Mouse (Mus musculus) limb, embryonic 12.5 days (tissue): ENCODE measurements around the gene Dab2ip. TPM values are rescaled to one million over a fixed set of nuclear protein-coding genes. Genes with fewer than 3 reads are reported as not detected.

Experiments
- ATAC-seq: fragments of 200-750 bp; cut with Nextera tagmentation; 2 replicates; pipeline ENCODE4 v1.8.0; 2017; ENCODE audit warnings: low read depth, moderate TSS enrichment; ENCODE audit not compliant: insufficient number of reproducible peaks, insufficient read depth, low FRiP score, low TSS enrichment
- H3K27ac ChIP-seq: fragments of 300-500 bp; sonication (generic); 2 replicates; pipeline ENCODE4 v1.5.1; 2016; ENCODE audit warnings: mild to moderate bottlenecking, moderate library complexity
- H3K27me3 ChIP-seq: fragments of 300-500 bp; sonication (generic); 2 replicates; pipeline ENCODE4 v1.6.1; 2016; ENCODE audit warnings: mild to moderate bottlenecking, moderate library complexity
- H3K36me3 ChIP-seq: fragments of 300-500 bp; sonication (generic); 2 replicates; pipeline ENCODE4 v1.6.1; 2016; ENCODE audit warnings: mild to moderate bottlenecking, moderate library complexity
- H3K4me1 ChIP-seq: fragments of 300-500 bp; sonication (generic); replicated peaks from 2 replicates; pipeline ENCODE4 v1.6.1; 2016
- H3K4me2 ChIP-seq: fragments of 300-500 bp; sonication (generic); 2 replicates; pipeline ENCODE4 v1.6.1; 2016; ENCODE audit warnings: mild to moderate bottlenecking, moderate library complexity
- H3K4me3 ChIP-seq: fragments of 300-500 bp; sonication (generic); replicated peaks from 2 replicates; pipeline ENCODE4 v1.5.1; 2016; ENCODE audit warnings: mild to moderate bottlenecking
- H3K9ac ChIP-seq: fragments of 300-500 bp; sonication (generic); replicated peaks from 2 replicates; pipeline ENCODE4 v1.6.1; 2016; ENCODE audit warnings: mild to moderate bottlenecking, moderate library complexity
- H3K9me3 ChIP-seq: fragments of 300-500 bp; sonication (generic); 2 replicates; pipeline ENCODE4 v1.6.1; 2016; ENCODE audit warnings: mild to moderate bottlenecking, moderate library complexity
- WGBS: fragments of 180-500 bp; shearing (Covaris S2); methylation state at CpG from one replicate; pipeline ENCODE4 v1.1.7; 2016; 5-methylcytosine and 5-hydroxymethylcytosine counted together
- polyA plus RNA-seq: library from polyadenylated mRNA; unstranded; fragments of >200 nt; fragmentation: Nextera tagmentation; extraction: Ambion mirVana; gene quantifications from 2 replicates; pipeline ENCODE4 v1.2.1, GENCODE M21; 2016

Dab2ip gene
- polyA plus RNA-seq, 1 experiment from 2014 or later: 72.3 TPM

DNA sequence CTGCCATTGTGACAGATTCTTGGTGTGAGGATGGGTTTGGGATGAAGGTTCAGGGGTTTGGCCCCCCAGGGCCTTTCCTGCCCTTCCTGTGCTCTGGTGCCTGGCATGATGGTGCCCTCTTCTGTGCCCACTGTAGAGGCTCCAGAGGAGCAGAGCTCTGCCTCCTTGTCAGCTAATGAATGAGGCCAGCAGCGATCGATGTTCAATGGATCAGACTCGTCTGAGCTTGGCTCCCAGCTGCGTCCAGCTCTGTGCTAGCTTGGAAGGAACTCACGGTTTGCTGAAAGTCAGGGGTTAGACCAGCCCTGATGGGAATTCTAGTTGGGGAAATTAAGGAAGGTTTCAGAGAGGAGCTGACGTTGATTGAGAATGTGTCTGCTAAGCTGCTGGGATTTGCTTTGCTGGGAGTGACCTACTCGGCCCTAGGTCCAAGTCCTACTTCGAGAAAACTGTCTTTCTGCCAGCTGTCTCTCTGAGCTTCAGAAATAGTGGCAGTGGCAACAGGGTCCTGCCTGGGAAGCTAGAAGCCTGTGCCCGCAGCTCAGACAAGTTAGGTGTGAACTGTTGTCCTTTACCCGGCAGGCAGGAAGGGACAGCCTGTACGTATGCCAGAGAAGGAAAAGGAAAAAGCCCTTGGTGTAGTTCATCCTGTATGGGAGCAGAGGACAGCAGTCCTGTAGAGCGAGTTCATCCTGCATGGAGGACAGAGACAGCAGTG is 65.5 kb downstream of the Dab2ip start:
- H3K9ac ChIP-seq: peak overlapping the region; percentile 94
- ATAC-seq: no peak
- 35% methylated on average over 12 of the region's 12 CpGs for WGBS
- peaks cover 22% of the 10 kb centered on the region for H3K36me3 ChIP-seq
- H3K27ac ChIP-seq: peak overlapping the region; percentile 90
- H3K9me3 ChIP-seq: no peaks in the 10 kb centered on the region
- no peaks in the 10 kb centered on the region for H3K27me3 ChIP-seq
- H3K4me3 ChIP-seq: peak overlapping the region; percentile 88
- peak overlapping the region; percentile 86 for H3K4me2 ChIP-seq
- peaks cover 88% of the 10 kb centered on the region for H3K4me1 ChIP-seq

GRCm38 (mm10) chr2:35624380-35625006 is 66.4 kb downstream of the Dab2ip start:
- Histone ChIP-seq H3K4me2 (peak overlapping the region; percentile 86), H3K36me3 (peaks cover 25% of the 10 kb centered on the region), H3K4me1 (peaks cover 79% of the 10 kb centered on the region), H3K4me3 (peak overlapping the region; percentile 88; the same call in 1 of the 2 replicates), H3K9me3 (no peaks in the 10 kb centered on the region), H3K9ac (peak overlapping the region; percentile 94; the same call in 1 of the 2 replicates), H3K27ac (0 out of 2 replicates have a peak overlapping the region, but pooled peaks have one; percentile 90), H3K27me3 (no peaks in the 10 kb centered on the region)
- no peak for ATAC-seq
- 49% methylated on average over 5 of the region's 5 CpGs for WGBS

DNA sequence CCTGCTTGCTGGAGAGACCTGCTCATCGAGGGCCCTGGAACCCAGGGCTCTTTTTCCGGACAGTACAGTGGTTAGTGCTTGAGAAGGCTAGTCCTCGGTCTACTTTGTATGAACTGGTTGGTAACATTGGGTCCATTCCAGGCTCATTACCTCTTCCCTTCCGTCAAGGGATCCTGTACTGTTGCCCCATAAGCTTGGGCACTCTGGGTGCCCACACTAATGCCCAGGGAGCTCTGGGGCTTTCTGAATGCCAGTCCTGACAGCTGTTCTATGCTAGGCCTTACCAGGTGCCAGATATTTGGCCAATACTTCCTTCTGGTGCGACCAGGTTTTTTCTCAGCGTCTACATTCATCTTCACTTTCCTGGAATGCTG is 66.9 kb downstream of the Dab2ip start:
- Histone ChIP-seq H3K27me3 (no peaks in the 10 kb centered on the region), H3K4me2 (0 out of 2 replicates have a peak overlapping the region, but pooled peaks have one; percentile 86), H3K4me3 (no peak overlapping the region), H3K27ac (no peak overlapping the region), H3K4me1 (peaks cover 74% of the 10 kb centered on the region), H3K36me3 (peaks cover 30% of the 10 kb centered on the region), H3K9me3 (no peaks in the 10 kb centered on the region), H3K9ac (no peak overlapping the region)
- no peak for ATAC-seq
- WGBS: 95% methylated on average over 6 of the region's 6 CpGs

- Histone ChIP-seq H3K4me1 (peaks cover 69% of the 10 kb centered on the region), H3K27ac (no peak overlapping the region), H3K4me3 (no peak overlapping the region), H3K36me3 (peaks cover 34% of the 10 kb centered on the region), H3K9me3 (no peaks in the 10 kb centered on the region), H3K9ac (no peak overlapping the region), H3K4me2 (no peak overlapping the region), H3K27me3 (no peaks in the 10 kb centered on the region)
- 80% methylated on average over 6 of the region's 6 CpGs for WGBS
- ATAC-seq: no peak
Measured at GRCm38 (mm10) chr2:35625526-35625925, 67.5 kb downstream of the Dab2ip start.

- Histone ChIP-seq H3K4me1 (peaks cover 64% of the 10 kb centered on the region), H3K4me3 (no peak overlapping the region), H3K9ac (peak overlapping the region; percentile 12; the same call in 1 of the 2 replicates), H3K27me3 (no peaks in the 10 kb centered on the region), H3K36me3 (peaks cover 34% of the 10 kb centered on the region), H3K9me3 (no peaks in the 10 kb centered on the region), H3K27ac (peak overlapping the region; percentile 56; the same call in 1 of the 2 replicates), H3K4me2 (no peak overlapping the region)
- 72% methylated on average over 9 of the region's 9 CpGs for WGBS
- no peak for ATAC-seq
Measured at GRCm38 (mm10) chr2:35626181-35626727, 68.2 kb downstream of the Dab2ip start.

DNA sequence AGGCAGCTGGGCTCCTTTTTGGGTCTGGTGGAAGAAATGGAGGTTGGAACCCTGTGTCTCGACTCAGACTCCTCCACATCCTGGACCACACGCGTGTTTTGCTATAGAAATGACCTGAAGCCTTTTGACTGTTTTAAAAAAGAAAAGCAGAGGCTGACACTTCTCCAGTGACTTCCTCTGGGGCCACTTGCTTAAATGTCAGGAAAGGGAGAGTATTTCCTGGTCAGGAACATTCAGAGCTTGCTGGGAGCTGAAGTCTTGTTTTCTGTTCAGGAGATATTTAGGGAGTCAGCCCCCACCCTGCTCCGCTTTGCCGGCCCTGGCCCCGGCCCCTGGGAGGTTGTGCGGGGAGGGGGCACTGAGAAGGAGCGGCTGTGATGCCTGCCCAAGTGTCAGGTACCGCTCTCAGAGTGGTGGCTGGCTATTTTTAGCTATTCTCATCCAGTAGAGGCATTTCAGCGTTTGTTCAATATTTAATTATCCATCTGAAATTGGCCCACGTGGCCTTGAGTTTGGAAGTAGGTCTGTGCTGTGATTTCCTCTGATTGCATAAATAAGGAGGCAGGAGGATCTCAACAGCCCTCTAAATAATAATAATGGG is 69.3 kb downstream of the Dab2ip start:
- WGBS: 58% methylated on average over 11 of the region's 11 CpGs
- H3K9me3 ChIP-seq: no peaks in the 10 kb centered on the region
- peaks cover 63% of the 10 kb centered on the region for H3K4me1 ChIP-seq
- no peaks in the 10 kb centered on the region for H3K27me3 ChIP-seq
- ATAC-seq: no peak
- no peak overlapping the region; the same call in 1 of the 2 replicates for H3K9ac ChIP-seq
- H3K36me3 ChIP-seq: peaks cover 34% of the 10 kb centered on the region
- H3K4me3 ChIP-seq: no peak overlapping the region
- peak overlapping the region; percentile 56 for H3K27ac ChIP-seq
- peak overlapping the region; percentile 15; the same call in 1 of the 2 replicates for H3K4me2 ChIP-seq

- ATAC-seq: no peak
- H3K9me3 ChIP-seq: no peaks in the 10 kb centered on the region
- no peak overlapping the region for H3K4me3 ChIP-seq
- 61% methylated on average over 7 of the region's 7 CpGs for WGBS
- peaks cover 58% of the 10 kb centered on the region for H3K4me1 ChIP-seq
- peak overlapping the region; percentile 51 for H3K27ac ChIP-seq
- H3K27me3 ChIP-seq: no peaks in the 10 kb centered on the region
- no peak overlapping the region; the same call in 1 of the 2 replicates for H3K9ac ChIP-seq
- H3K36me3 ChIP-seq: peaks cover 37% of the 10 kb centered on the region
- no peak overlapping the region for H3K4me2 ChIP-seq
Measured at GRCm38 (mm10) chr2:35628052-35628451, 70.0 kb downstream of the Dab2ip start.

- H3K4me1 ChIP-seq: peaks cover 54% of the 10 kb centered on the region
- 85% methylated on average over 4 of the region's 4 CpGs for WGBS
- H3K27ac ChIP-seq: no peak overlapping the region
- no peaks in the 10 kb centered on the region for H3K27me3 ChIP-seq
- ATAC-seq: no peak
- peaks cover 41% of the 10 kb centered on the region for H3K36me3 ChIP-seq
- no peak overlapping the region for H3K9ac ChIP-seq
- H3K4me3 ChIP-seq: no peak overlapping the region
- no peak overlapping the region for H3K4me2 ChIP-seq
- H3K9me3 ChIP-seq: no peaks in the 10 kb centered on the region
Measured at GRCm38 (mm10) chr2:35628656-35629055, 70.6 kb downstream of the Dab2ip start.

DNA sequence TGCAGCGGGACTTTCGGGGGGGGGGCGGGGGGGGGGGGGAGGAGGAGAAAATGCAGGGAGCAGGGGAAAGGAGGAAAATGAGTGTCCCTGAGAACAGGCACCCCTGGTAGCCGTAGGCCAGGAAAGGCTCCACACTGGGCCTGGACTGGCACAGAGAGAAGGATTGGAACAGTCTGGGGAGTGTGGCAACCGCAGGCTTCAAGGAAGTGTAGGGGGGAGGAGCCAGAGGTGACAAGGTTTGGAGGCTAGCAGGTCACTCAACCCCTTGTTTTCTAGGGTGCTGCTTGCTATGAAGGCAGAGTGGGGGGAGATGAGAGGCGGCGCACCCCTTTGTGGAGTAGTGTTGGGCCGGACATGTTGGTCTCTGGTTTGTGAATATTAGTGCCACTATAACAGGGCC is 71.1 kb downstream of the Dab2ip start:
- Histone ChIP-seq H3K9ac (no peak overlapping the region), H3K4me2 (no peak overlapping the region), H3K9me3 (no peaks in the 10 kb centered on the region), H3K27me3 (no peaks in the 10 kb centered on the region), H3K36me3 (peaks cover 41% of the 10 kb centered on the region), H3K4me1 (peaks cover 54% of the 10 kb centered on the region), H3K4me3 (no peak overlapping the region), H3K27ac (no peak overlapping the region)
- no peak for ATAC-seq
- 93% methylated on average over 5 of the region's 8 CpGs for WGBS

GRCm38 (mm10) chr2:35633392-35633791 is 75.3 kb downstream of the Dab2ip start:
- Histone ChIP-seq H3K27me3 (no peaks in the 10 kb centered on the region), H3K9ac (no peak overlapping the region), H3K27ac (no peak overlapping the region), H3K4me1 (peaks cover 18% of the 10 kb centered on the region), H3K9me3 (no peaks in the 10 kb centered on the region), H3K4me2 (no peak overlapping the region), H3K36me3 (peaks cover 42% of the 10 kb centered on the region), H3K4me3 (no peak overlapping the region)
- 84% methylated on average over 4 of the region's 4 CpGs for WGBS
- ATAC-seq: no peak

DNA sequence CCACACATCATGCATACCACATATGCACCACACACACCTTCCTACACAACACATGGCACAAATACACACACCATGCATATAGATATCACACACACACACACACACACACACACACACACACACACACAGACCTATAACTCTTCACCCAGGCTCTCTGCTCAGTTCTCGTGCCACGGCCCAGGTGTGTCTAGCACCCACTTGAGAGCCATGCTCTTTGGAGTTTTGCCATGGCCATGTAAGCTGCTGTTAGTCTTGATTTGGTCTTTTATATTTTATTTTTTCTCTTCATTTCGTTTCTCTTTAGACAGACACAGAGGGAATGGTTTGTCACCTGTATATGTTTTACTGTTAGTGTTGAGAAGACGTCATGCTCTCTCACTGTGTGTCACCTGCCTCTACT is 76.9 kb downstream of the Dab2ip start:
- H3K9ac ChIP-seq: no peak overlapping the region
- 88% methylated on average over 4 of the region's 4 CpGs for WGBS

More for the DNA sequence above, 76.9 kb downstream of the Dab2ip start:
- Histone ChIP-seq H3K4me3 (no peak overlapping the region), H3K4me1 (peaks cover 18% of the 10 kb centered on the region), H3K9me3 (no peaks in the 10 kb centered on the region), H3K4me2 (no peak overlapping the region), H3K27me3 (no peaks in the 10 kb centered on the region), H3K36me3 (peaks cover 43% of the 10 kb centered on the region), H3K27ac (no peak overlapping the region)
- no peak for ATAC-seq
